Mouse (Mus musculus): Measurements from ENCODE around the gene Os9. TPM values are rescaled to one million over a fixed set of nuclear protein-coding genes. Genes with fewer than 3 reads are reported as not detected.

The Os9 gene
- total and polyA plus RNA-seq, 3 experiments: 42.4 to 60.4 TPM; not detected in 1

- no peaks in the 10 kb centered on the region for H3K9me3 ChIP-seq (replicated peaks; ENCODE audit: insufficient read depth, low read length)
- DNase-seq (ENCODE audit: low read depth, low spot score): no peak
- no peak overlapping the region for H3K4me3 ChIP-seq (ENCODE audit: control insufficient read depth in 1 of 2, insufficient read depth in 1 of 2, low read depth in 2 of 2, low read length in 2 of 2)
- no peak overlapping the region for H3K9ac ChIP-seq (ENCODE audit: control insufficient read depth, low read depth, low read length, poor library complexity, severe bottlenecking)
- no peak overlapping the region for H3K27ac ChIP-seq (ENCODE audit: control insufficient read depth, low read depth, low read length)
- H3K79me2 ChIP-seq (ENCODE audit: control insufficient read depth, insufficient read depth, low read length, poor library complexity): peaks cover 21% of the 10 kb centered on the region
- peaks cover 12 to 20% of the 10 kb centered on the region in 2 experiments for H3K36me3 ChIP-seq (ENCODE audit: control insufficient read depth in 1 of 2, insufficient read depth in 2 of 2, low read length in 2 of 2)
- H3K27me3 ChIP-seq (ENCODE audit: control insufficient read depth in 1 of 2, insufficient read depth in 2 of 2, low read length in 2 of 2): no peaks in the 10 kb centered on the region
- TF ChIP-seq JUND (IDR thresholded peaks at IDR 0.05; ENCODE audit: low read depth, low read length): no peak
- no peak for TF ChIP-seq MAX (IDR thresholded peaks at IDR 0.05; ENCODE audit: low read length)
- no peak for TF ChIP-seq SIN3A (IDR thresholded peaks at IDR 0.05; ENCODE audit: low read length)
- no peak for TF ChIP-seq MAZ (IDR thresholded peaks at IDR 0.05; ENCODE audit: low read depth, low read length)
- no peak for TF ChIP-seq TAL1 (IDR thresholded peaks at IDR 0.05; ENCODE audit: low read length)
- TF ChIP-seq MYB (IDR thresholded peaks at IDR 0.05; ENCODE audit: low read depth, low read length): no peak
- TF ChIP-seq ETS1 (IDR thresholded peaks at IDR 0.05; ENCODE audit: low read depth, low read length): no peak
- TF ChIP-seq POLR2A (IDR thresholded peaks at IDR 0.05; ENCODE audit: control insufficient read depth in 1 of 2, insufficient read depth in 1 of 2, low read depth in 1 of 2, low read length in 2 of 2, poor library complexity in 1 of 2): no peak
- no peak for TF ChIP-seq GABPA (IDR thresholded peaks at IDR 0.05; ENCODE audit: low read depth, low read length)
- no peak for TF ChIP-seq CTCF (IDR thresholded peaks at IDR 0.05 in 2 of 3, conservative IDR thresholded peaks at IDR 0.05 in 1 of 3; ENCODE audit: control insufficient read depth in 1 of 3, insufficient read depth in 1 of 3, low read depth in 2 of 3, low read length in 3 of 3, poor library complexity in 1 of 3, severe bottlenecking in 1 of 3)
- TF ChIP-seq MAFK (IDR thresholded peaks at IDR 0.05; ENCODE audit: borderline replicate concordance, low read depth, low read length): no peak
- TF ChIP-seq GATA1 (IDR thresholded peaks at IDR 0.05; ENCODE audit: low read depth, low read length): no peak
- TF ChIP-seq KAT2A (conservative IDR thresholded peaks at IDR 0.05; ENCODE audit: low read depth, low read length): no peak
- no peak for TF ChIP-seq ZKSCAN1 (IDR thresholded peaks at IDR 0.05; ENCODE audit: low read depth, low read length)
- TF ChIP-seq UBTF (IDR thresholded peaks at IDR 0.05; ENCODE audit: borderline replicate concordance, insufficient read depth, low read depth, low read length): no peak
- no peak for TF ChIP-seq ZC3H11A (IDR thresholded peaks at IDR 0.05; ENCODE audit: low read depth, low read length)
- no peak for TF ChIP-seq CHD1 (IDR thresholded peaks at IDR 0.05; ENCODE audit: low read depth, low read length)
- TF ChIP-seq ELF1 (IDR thresholded peaks at IDR 0.05; ENCODE audit: low read depth, low read length): no peak
- no peak for TF ChIP-seq POLR2AphosphoS5 (IDR thresholded peaks at IDR 0.05; ENCODE audit: borderline replicate concordance, low read depth, low read length)
- no peak for TF ChIP-seq BHLHE40 (IDR thresholded peaks at IDR 0.05; ENCODE audit: borderline replicate concordance, low read depth, low read length)
- peaks cover 3 to 21% of the 10 kb centered on the region in 2 experiments; a peak in 3 of 4 replicates for H3K4me1 ChIP-seq (ENCODE audit: control insufficient read depth in 1 of 2, insufficient read depth in 2 of 2, low read length in 2 of 2)
Observed at GRCm38 (mm10) chr10:127061085-127061484, 59.8 kb downstream of the Os9 start.

Measured in MEL (cell line).